Mouse (Mus musculus) liver, adult 2 months (tissue): ENCODE data around the gene Pidd1.

Source experiments
- CTCF ChIP-seq: fragments of 200-500 bp; IDR thresholded peaks from 2 replicates; pipeline ENCODE4 v1.5.1; 2011; ENCODE audit warnings: low read depth, low read length, control low read depth
- POLR2A ChIP-seq: fragments of 200-500 bp; IDR thresholded peaks from 2 replicates; pipeline ENCODE4 v1.6.1; 2011; ENCODE audit warnings: low read length, control low read depth; ENCODE audit not compliant: insufficient read depth; ENCODE audit errors: extremely low read depth

GRCm38 (mm10) chr7:141455610-141456314, 11.9 kb upstream of the Pidd1 start:
- TF ChIP-seq CTCF (no peak), POLR2A (peak; percentile 66)
